Mouse (Mus musculus) liver, adult 2 months (tissue): Measurements from ENCODE around the gene Helz. TPM values are rescaled to one million over a fixed set of nuclear protein-coding genes. Genes with fewer than 3 reads are reported as not detected.

Experiments
- DNase-seq: peaks from one replicate; pipeline ENCODE4 v3.0.0-alpha.2; 2011; ENCODE audit warnings: low read depth, low spot score; ENCODE audit errors: extremely low read depth
- H3K27ac ChIP-seq: fragments of 200-500 bp; replicated peaks from 2 replicates; pipeline ENCODE4 v1.5.1; 2012; ENCODE audit warnings: low read depth, mild to moderate bottlenecking, control low read depth, inconsistent platforms, low read length; ENCODE audit not compliant: insufficient read depth
- H3K27me3 ChIP-seq: fragments of 200-500 bp; 2 replicates; pipeline ENCODE4 v1.6.1; 2012; ENCODE audit warnings: mild to moderate bottlenecking, moderate library complexity, low read length, inconsistent platforms; ENCODE audit not compliant: control insufficient read depth, insufficient read depth
- H3K36me3 ChIP-seq: fragments of 200-500 bp; 2 replicates; pipeline ENCODE4 v1.6.1; 2012; ENCODE audit warnings: low read length, inconsistent platforms; ENCODE audit not compliant: control insufficient read depth, insufficient read depth
- H3K4me1 ChIP-seq: fragments of 200-500 bp; 2 replicates; pipeline ENCODE4 v1.6.1; 2011; ENCODE audit warnings: low read length; ENCODE audit not compliant: control insufficient read depth, insufficient read depth
- H3K4me3 ChIP-seq: fragments of 200-500 bp; 2 replicates; pipeline ENCODE4 v1.5.1; 2011; ENCODE audit warnings: low read depth, mild to moderate bottlenecking, control low read depth, low read length, moderate library complexity; ENCODE audit not compliant: insufficient read depth
- H3K79me2 ChIP-seq: fragments of 200-500 bp; 2 replicates; pipeline ENCODE4 v1.6.1; 2012; ENCODE audit warnings: inconsistent platforms, mild to moderate bottlenecking, low read length, moderate library complexity; ENCODE audit not compliant: control insufficient read depth, insufficient read depth
- H3K9ac ChIP-seq: fragments of 200-500 bp; 2 replicates; pipeline ENCODE4 v1.6.1; 2012; ENCODE audit warnings: low read depth, mild to moderate bottlenecking, control low read depth, inconsistent platforms, low read length
- CTCF ChIP-seq: fragments of 200-500 bp; IDR thresholded peaks from 2 replicates; pipeline ENCODE4 v1.5.1; 2011; ENCODE audit warnings: low read depth, low read length, control low read depth
- POLR2A ChIP-seq: fragments of 200-500 bp; IDR thresholded peaks from 2 replicates; pipeline ENCODE4 v1.6.1; 2011; ENCODE audit warnings: low read length, control low read depth; ENCODE audit not compliant: insufficient read depth; ENCODE audit errors: extremely low read depth
- WGBS: fragments of 180-500 bp; shearing (Covaris S2); methylation state at CpG from one replicate; pipeline ENCODE4 v1.1.7; 2018; 5-methylcytosine and 5-hydroxymethylcytosine counted together
- polyA plus RNA-seq: library from polyadenylated mRNA; depleted of rRNA; stranded (reverse); fragments of >200 nt; gene quantifications from 2 replicates; pipeline ENCODE4 v1.2.3, GENCODE M21; 2012
- total RNA-seq: library from RNA; depleted of rRNA; stranded (reverse); fragments of >200 nt; gene quantifications from 2 replicates; pipeline ENCODE4 v1.2.3, GENCODE M21; 2014

Gene Helz
- total and polyA plus RNA-seq, 2 experiments = 5.3 to 6.4 TPM

- H3K4me3 ChIP-seq = no peak overlapping the region
- H3K79me2 ChIP-seq = no peaks in the 10 kb centered on the region
- no peak for DNase-seq
- H3K27ac ChIP-seq = no peak overlapping the region
- 90% methylated on average over 4 of the region's 4 CpGs for WGBS
- peaks cover 19% of the 10 kb centered on the region for H3K36me3 ChIP-seq
- no peak for TF ChIP-seq POLR2A
- no peak for TF ChIP-seq CTCF
- H3K9ac ChIP-seq = no peak overlapping the region
- H3K4me1 ChIP-seq = no peaks in the 10 kb centered on the region
- H3K27me3 ChIP-seq = no peaks in the 10 kb centered on the region
Observed at GRCm38 (mm10) chr11:107655538-107655937, 107.8 kb downstream of the Helz start.

- TF ChIP-seq POLR2A (no peak), CTCF (no peak)
- Histone ChIP-seq H3K4me1 (no peaks in the 10 kb centered on the region), H3K4me3 (no peak overlapping the region), H3K79me2 (no peaks in the 10 kb centered on the region), H3K27me3 (no peaks in the 10 kb centered on the region), H3K9ac (no peak overlapping the region), H3K27ac (no peak overlapping the region), H3K36me3 (peaks cover 27% of the 10 kb centered on the region)
- no peak for DNase-seq
- 90% methylated on average over 5 of the region's 5 CpGs for WGBS
Observed at GRCm38 (mm10) chr11:107657117-107657516, 109.4 kb downstream of the Helz start.

- Histone ChIP-seq H3K36me3 (peaks cover 52% of the 10 kb centered on the region), H3K27me3 (no peaks in the 10 kb centered on the region), H3K27ac (no peak overlapping the region), H3K9ac (no peak overlapping the region), H3K79me2 (no peaks in the 10 kb centered on the region), H3K4me3 (no peak overlapping the region), H3K4me1 (no peaks in the 10 kb centered on the region)
- TF ChIP-seq POLR2A (no peak), CTCF (no peak)
- no peak for DNase-seq
- WGBS = 93% methylated on average over 4 of the region's 4 CpGs
Observed at GRCm38 (mm10) chr11:107660452-107660851, 112.7 kb downstream of the Helz start.

GRCm38 (mm10) chr11:107662666-107663065 lies 114.9 kb downstream of the Helz start:
- TF ChIP-seq POLR2A (no peak), CTCF (no peak)
- H3K9ac ChIP-seq = no peak overlapping the region
- H3K79me2 ChIP-seq = no peaks in the 10 kb centered on the region
- peaks cover 56% of the 10 kb centered on the region for H3K36me3 ChIP-seq
- no peak overlapping the region for H3K27ac ChIP-seq
- DNase-seq = no peak
- H3K4me3 ChIP-seq = no peak overlapping the region
- H3K27me3 ChIP-seq = no peaks in the 10 kb centered on the region
- H3K4me1 ChIP-seq = no peaks in the 10 kb centered on the region
- 97% methylated on average over 5 of the region's 5 CpGs for whole genome bisulfite sequencing

GRCm38 (mm10) chr11:107667542-107667941 lies 119.8 kb downstream of the Helz start:
- Histone ChIP-seq H3K79me2 (no peaks in the 10 kb centered on the region), H3K27ac (no peak overlapping the region), H3K4me1 (no peaks in the 10 kb centered on the region), H3K9ac (no peak overlapping the region), H3K27me3 (no peaks in the 10 kb centered on the region), H3K36me3 (peaks cover 61% of the 10 kb centered on the region), H3K4me3 (no peak overlapping the region)
- no peak for DNase-seq
- 96% methylated on average over 2 of the region's 2 CpGs for WGBS
- TF ChIP-seq CTCF (no peak), POLR2A (no peak)

- H3K36me3 ChIP-seq = peaks cover 59% of the 10 kb centered on the region
- H3K9ac ChIP-seq = no peak overlapping the region
- no peak overlapping the region for H3K27ac ChIP-seq
- no peak overlapping the region for H3K4me3 ChIP-seq
- no peak for TF ChIP-seq POLR2A
- no peak for TF ChIP-seq CTCF
- 97% methylated on average over 6 of the region's 6 CpGs for WGBS
- H3K27me3 ChIP-seq = no peaks in the 10 kb centered on the region
- no peak for DNase-seq
- H3K79me2 ChIP-seq = no peaks in the 10 kb centered on the region
- no peaks in the 10 kb centered on the region for H3K4me1 ChIP-seq
Observed at GRCm38 (mm10) chr11:107668223-107668622, 120.5 kb downstream of the Helz start.
